Mouse (Mus musculus) CH12F3 (cell line): Measurements from ENCODE around the gene Hrk.

Experiments used
- in situ Hi-C: fragments of 300-500 bp; cut with MboI; formaldehyde crosslinking; loops from 2 replicates; pipeline ENCODE4 v1.14.3; 2020; ENCODE audit warnings: low sequenced_read_pairs

The Hrk gene

GRCm38 (mm10) chr5:118164581-118164980, at the start of gene Hrk:
Gene Hrk (plus strand): TSS chr5:118164648.
- in situ Hi-C loops: no loop called here

GRCm38 (mm10) chr5:118118351-118118750, 46.1 kb upstream of the Hrk start:
- in situ Hi-C loops: no loop called here

- in situ Hi-C loops: no loop called here
These were observed 45.5 kb upstream of the Hrk start for GRCm38 (mm10) chr5:118118922-118119321.

GRCm38 (mm10) chr5:118120670-118121069, 43.8 kb upstream of the Hrk start:
- in situ Hi-C loops: no loop called here

GRCm38 (mm10) chr5:118121928-118122327, 42.5 kb upstream of the Hrk start:
- in situ Hi-C loops: no loop called here

GRCm38 (mm10) chr5:118123096-118123495, 41.4 kb upstream of the Hrk start:
- in situ Hi-C loops: no loop called here

- in situ Hi-C loops: no loop called here
These were observed 37.8 kb upstream of the Hrk start for GRCm38 (mm10) chr5:118126671-118127070.

GRCm38 (mm10) chr5:118128208-118128607, 36.2 kb upstream of the Hrk start:
- in situ Hi-C loops: no loop called here

- in situ Hi-C loops: no loop called here
These were observed 35.8 kb upstream of the Hrk start for GRCm38 (mm10) chr5:118128651-118129050.

GRCm38 (mm10) chr5:118136391-118136790, 28.1 kb upstream of the Hrk start:
- in situ Hi-C loops: no loop called here

GRCm38 (mm10) chr5:118139630-118140029, 24.8 kb upstream of the Hrk start:
- in situ Hi-C loops: no loop called here

GRCm38 (mm10) chr5:118142471-118142870, 22.0 kb upstream of the Hrk start:
- in situ Hi-C loops: no loop called here

- in situ Hi-C loops: no loop called here
These were observed 21.0 kb upstream of the Hrk start for GRCm38 (mm10) chr5:118143211-118144026.

- in situ Hi-C loops: no loop called here
These were observed 20.1 kb upstream of the Hrk start for GRCm38 (mm10) chr5:118144327-118144726.

- in situ Hi-C loops: no loop called here
These were observed 19.7 kb upstream of the Hrk start for GRCm38 (mm10) chr5:118144770-118145169.

- in situ Hi-C loops: no loop called here
These were observed 19.0 kb upstream of the Hrk start for GRCm38 (mm10) chr5:118145458-118145857.

- in situ Hi-C loops: no loop called here
These were observed 18.3 kb upstream of the Hrk start for GRCm38 (mm10) chr5:118145999-118146679.

GRCm38 (mm10) chr5:118147264-118147663, 17.2 kb upstream of the Hrk start:
- in situ Hi-C loops: no loop called here

- in situ Hi-C loops: no loop called here
These were observed 14.7 kb upstream of the Hrk start for GRCm38 (mm10) chr5:118149711-118150110.

- in situ Hi-C loops: no loop called here
These were observed 9.4 kb upstream of the Hrk start, which contains the start of gene Fbxw8 for GRCm38 (mm10) chr5:118154839-118155564. Gene Fbxw8 (minus strand): TSS chr5:118155464.

GRCm38 (mm10) chr5:118155565-118155947, 8.9 kb upstream of the Hrk start:
- in situ Hi-C loops: no loop called here

GRCm38 (mm10) chr5:118156976-118157375, 7.5 kb upstream of the Hrk start:
- in situ Hi-C loops: no loop called here
